Mouse (Mus musculus) Patski (cell line): ENCODE results near the gene Fam214a. TPM values are rescaled to one million over a fixed set of nuclear protein-coding genes. Genes with fewer than 3 reads are reported as not detected.

Experiments used
- ATAC-seq: fragments of 100-300 bp; one replicate; pipeline ENCODE4 v1.8.0; 2021
- CTCF ChIA-PET: fragments of 350-600 bp; sonication (Branson Sonifier 250); formaldehyde crosslinking; loops from one replicate; lab custom pipeline; 2022; ENCODE audit warnings: inconsistent platforms; lab: Charles Lee
- POLR2A ChIA-PET: fragments of 350-600 bp; sonication (Branson Sonifier 250); formaldehyde crosslinking; loops from one replicate; lab custom pipeline; 2022; ENCODE audit warnings: antibody characterized with exemption, inconsistent platforms; lab: Charles Lee
- DNase-seq: peaks from one replicate; pipeline ENCODE4 v3.0.0-alpha.2; 2011; ENCODE audit warnings: low read depth, low spot score
- H3K27me3 ChIP-seq: fragments of 371-371 bp; one replicate; pipeline ENCODE4 v1.5.1; 2021
- CTCF ChIP-seq: fragments of 100-300 bp; IDR thresholded peaks from one replicate; pipeline ENCODE4 v1.5.1; 2021
- in situ Hi-C: fragments of 300-500 bp; cut with MboI; formaldehyde crosslinking; loops from 3 replicates; pipeline ENCODE4 v1.11.1; 2018; ENCODE audit warnings: low pct_unique_long_range_greater_than_20kb, mixed read lengths
- polyA plus RNA-seq: library from polyadenylated mRNA; unstranded; gene quantifications from one replicate; pipeline ENCODE4 v1.2.3, GENCODE M21; 2021

Gene Fam214a
- polyA plus RNA-seq, 1 experiment from 2014 or later = 14.3 TPM

- no peak for DNase-seq
- ATAC-seq = no peak
- H3K27me3 ChIP-seq = no peaks in the 10 kb centered on the region
- in situ Hi-C loops = no loop called here
- ChIA-PET POLR2A (no interaction called here), CTCF (interaction anchor here (1.3 to 1.9 kb wide), 3 partner anchors 15 to 38 kb away, joined by 3 to 6 read pairs (median 3); no protein-coding TSS in a partner anchor)
- TF ChIP-seq CTCF = no peak
Measured at GRCm38 (mm10) chr9:74994611-74995257, 42.0 kb downstream of the Fam214a start.

- no peak for TF ChIP-seq CTCF
- DNase-seq (no peak), ATAC-seq (no peak)
- CTCF ChIA-PET = no interaction called here
- in situ Hi-C loops = no loop called here
- no peaks in the 10 kb centered on the region for H3K27me3 ChIP-seq
- POLR2A ChIA-PET = no interaction called here
Measured at GRCm38 (mm10) chr9:74996349-74996748, 43.7 kb downstream of the Fam214a start.

- in situ Hi-C loops = no loop called here
- no peak for ATAC-seq
- ChIA-PET POLR2A (no interaction called here), CTCF (interaction anchor here (0.9 kb wide), 1 partner anchor 20 kb away, joined by 3 read pairs; no protein-coding TSS in a partner anchor)
- no peak for DNase-seq
- TF ChIP-seq CTCF = no peak
- H3K27me3 ChIP-seq = no peaks in the 10 kb centered on the region
Measured at GRCm38 (mm10) chr9:74997976-74998375, 45.3 kb downstream of the Fam214a start.

GRCm38 (mm10) chr9:75001006-75001405, 48.3 kb downstream of the Fam214a start:
- POLR2A ChIA-PET = no interaction called here
- in situ Hi-C loops = no loop called here
- H3K27me3 ChIP-seq = no peaks in the 10 kb centered on the region
- DNase-seq (no peak), ATAC-seq (no peak)
- CTCF ChIA-PET = interaction anchor here (1.2 to 1.5 kb wide), 3 partner anchors 7 to 24 kb away, joined by 3 to 7 read pairs (median 5); no protein-coding TSS in a partner anchor
- TF ChIP-seq CTCF = no peak

DNA sequence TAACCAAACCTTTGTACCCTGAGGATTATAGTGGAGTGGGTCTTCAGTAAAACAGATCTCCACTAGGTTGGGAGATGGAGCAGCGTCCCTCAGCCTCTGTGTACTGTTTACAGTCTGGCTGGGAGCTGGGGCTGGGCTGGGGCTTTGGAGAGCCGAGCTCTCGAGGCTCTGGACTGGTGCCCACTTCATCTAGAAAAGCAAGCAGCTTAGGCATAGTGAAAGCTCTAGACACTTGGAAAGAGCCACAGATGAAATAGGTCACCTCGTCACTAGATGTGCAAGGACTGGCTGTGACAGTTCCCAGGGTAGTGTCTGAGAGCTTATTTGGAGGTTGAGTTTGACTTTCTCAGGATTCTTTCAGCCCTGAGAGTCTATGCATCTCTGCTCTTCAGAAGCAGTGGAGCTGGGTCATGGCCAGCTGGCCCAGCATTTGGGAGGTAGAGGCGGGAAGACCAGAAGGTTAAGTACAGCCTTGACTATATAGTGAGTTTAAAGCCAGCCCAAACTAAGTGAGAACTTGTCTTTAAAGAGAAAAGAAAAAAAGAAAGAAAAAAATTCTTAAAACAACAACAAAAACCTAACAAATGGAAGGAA, 49.0 kb downstream of the Fam214a start:
- no peak for TF ChIP-seq CTCF
- H3K27me3 ChIP-seq = no peaks in the 10 kb centered on the region
- ChIA-PET POLR2A (interaction anchor here (0.7 kb wide), 1 partner anchor 28 kb away, joined by 3 read pairs; no protein-coding TSS in a partner anchor), CTCF (interaction anchor here (1.2 to 1.5 kb wide), 3 partner anchors 8 to 24 kb away, joined by 3 to 7 read pairs (median 5); no protein-coding TSS in a partner anchor)
- DNase-seq (no peak), ATAC-seq (no peak)
- in situ Hi-C loops = no loop called here

DNA sequence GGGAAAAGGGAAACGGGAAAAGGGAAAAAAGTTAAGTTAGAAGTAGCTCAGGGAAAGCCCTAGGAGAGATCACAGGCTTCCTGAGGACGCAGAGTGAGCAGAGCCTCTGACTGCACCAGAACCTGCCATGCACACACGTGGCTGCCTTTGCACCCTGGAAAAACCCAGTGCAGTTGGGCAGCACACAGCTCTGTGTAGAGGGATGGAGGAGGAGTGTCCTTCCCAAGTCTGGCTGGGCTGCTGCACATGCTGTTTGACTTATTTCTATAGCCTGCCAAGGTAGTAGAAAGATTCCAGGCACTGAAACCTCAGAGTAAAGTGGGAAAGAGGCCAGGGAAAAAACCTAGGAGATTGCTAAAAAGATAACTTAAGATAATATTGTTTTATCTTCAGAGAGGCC, 49.6 kb downstream of the Fam214a start:
- TF ChIP-seq CTCF = no peak
- in situ Hi-C loops = no loop called here
- no peaks in the 10 kb centered on the region for H3K27me3 ChIP-seq
- no peak for DNase-seq
- ChIA-PET POLR2A (interaction anchor here (0.7 kb wide), 1 partner anchor 28 kb away, joined by 3 read pairs; no protein-coding TSS in a partner anchor), CTCF (interaction anchor here (1.2 to 1.5 kb wide), 3 partner anchors 9 to 23 kb away, joined by 3 to 7 read pairs (median 5); no protein-coding TSS in a partner anchor)
- no peak for ATAC-seq

- ChIA-PET CTCF (interaction anchor here (1.3 kb wide), 1 partner anchor 11 kb away, joined by 4 read pairs; no protein-coding TSS in a partner anchor), POLR2A (no interaction called here)
- in situ Hi-C loops = no loop called here
- TF ChIP-seq CTCF = no peak
- ATAC-seq (no peak), DNase-seq (no peak)
- no peaks in the 10 kb centered on the region for H3K27me3 ChIP-seq
Measured at GRCm38 (mm10) chr9:75004203-75004602, 51.5 kb downstream of the Fam214a start.

- ChIA-PET POLR2A (no interaction called here), CTCF (no interaction called here)
- no peak for TF ChIP-seq CTCF
- no peaks in the 10 kb centered on the region for H3K27me3 ChIP-seq
- no peak for ATAC-seq
- in situ Hi-C loops = no loop called here
- no peak for DNase-seq
Measured at GRCm38 (mm10) chr9:75016591-75016990, 63.9 kb downstream of the Fam214a start.

DNA sequence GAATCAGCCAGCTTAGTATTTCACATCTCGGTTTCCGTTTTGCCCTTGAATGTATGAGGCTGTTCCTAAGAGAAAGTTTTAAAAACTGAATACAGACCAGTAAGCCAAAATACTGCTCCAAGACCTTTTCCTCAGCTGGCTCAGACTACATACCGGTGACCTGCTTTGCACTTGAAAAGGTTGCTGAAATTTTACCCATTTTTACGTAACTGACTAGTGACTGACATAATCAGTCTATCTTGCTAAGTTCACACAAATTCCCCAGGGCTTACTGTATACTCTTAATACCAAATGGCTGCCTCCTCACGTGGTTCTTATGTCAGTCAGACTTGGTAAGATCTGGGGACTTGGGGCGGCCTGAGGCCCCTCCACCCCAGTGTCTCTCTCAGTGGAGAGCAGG, 66.5 kb downstream of the Fam214a start:
- no peak for TF ChIP-seq CTCF
- POLR2A ChIA-PET = no interaction called here
- in situ Hi-C loops = no loop called here
- CTCF ChIA-PET = no interaction called here
- DNase-seq = no peak
- no peak for ATAC-seq
- no peaks in the 10 kb centered on the region for H3K27me3 ChIP-seq

- no peak for ATAC-seq
- H3K27me3 ChIP-seq = no peaks in the 10 kb centered on the region
- POLR2A ChIA-PET = no interaction called here
- DNase-seq = no peak
- CTCF ChIA-PET = no interaction called here
- no peak for TF ChIP-seq CTCF
- in situ Hi-C loops = no loop called here
Measured at GRCm38 (mm10) chr9:75019592-75019991, 66.9 kb downstream of the Fam214a start.

DNA sequence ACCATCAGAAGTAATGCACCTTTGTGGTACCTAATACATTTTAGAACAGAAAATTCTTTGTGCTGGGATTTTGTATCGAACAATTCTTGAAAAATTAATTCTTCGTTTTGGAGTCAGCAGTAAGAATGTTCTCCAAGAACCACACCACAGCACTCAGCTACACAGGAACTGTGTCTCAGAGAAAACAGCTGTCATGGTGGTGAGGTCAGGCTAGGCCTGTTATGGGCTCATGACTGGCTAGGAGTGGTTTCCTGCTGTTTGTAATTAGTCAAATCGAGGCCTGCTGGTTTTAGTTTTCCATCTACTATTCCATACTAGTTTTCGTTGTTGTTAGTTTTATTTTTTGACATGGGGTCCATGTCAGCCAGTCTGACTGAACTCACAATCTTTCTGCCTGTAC, 67.9 kb downstream of the Fam214a start:
- no peak for ATAC-seq
- H3K27me3 ChIP-seq = no peaks in the 10 kb centered on the region
- no peak for TF ChIP-seq CTCF
- DNase-seq = no peak
- CTCF ChIA-PET = interaction anchor here (0.9 kb wide), 1 partner anchor 9 kb away, joined by 3 read pairs; no protein-coding TSS in a partner anchor
- POLR2A ChIA-PET = no interaction called here
- in situ Hi-C loops = loop anchor here (5.0 kb wide), 1 partner anchor 113 kb away; no protein-coding TSS in a partner anchor
